Mouse (Mus musculus) thymus, adult 2 months (tissue): ENCODE results near the gene Podn. TPM values are rescaled to one million over a fixed set of nuclear protein-coding genes. Genes with fewer than 3 reads are reported as not detected.

Source experiments
- DNase-seq: peaks from one replicate; pipeline ENCODE4 v3.0.0; 2021
- H3K27ac ChIP-seq: fragments of 200-500 bp; 2 replicates; pipeline ENCODE4 v1.5.1; 2012; ENCODE audit warnings: low read length, control low read depth; ENCODE audit not compliant: control insufficient read depth, insufficient read depth
- H3K27me3 ChIP-seq: fragments of 200-500 bp; 2 replicates; pipeline ENCODE4 v1.6.1; 2012; ENCODE audit warnings: mild to moderate bottlenecking, low read length, moderate library complexity, mixed read lengths; ENCODE audit not compliant: control insufficient read depth, insufficient read depth
- H3K36me3 ChIP-seq: fragments of 200-500 bp; 2 replicates; pipeline ENCODE4 v1.6.1; 2012; ENCODE audit warnings: mild to moderate bottlenecking, low read length, moderate library complexity; ENCODE audit not compliant: control insufficient read depth, insufficient read depth
- H3K4me1 ChIP-seq: fragments of 200-500 bp; replicated peaks from 2 replicates; pipeline ENCODE4 v1.6.1; 2012; ENCODE audit warnings: low read length; ENCODE audit not compliant: control insufficient read depth, insufficient read depth
- H3K4me3 ChIP-seq: fragments of 200-500 bp; 2 replicates; pipeline ENCODE4 v1.5.1; 2012; ENCODE audit warnings: mild to moderate bottlenecking, low read length, control low read depth, moderate library complexity; ENCODE audit not compliant: control insufficient read depth, insufficient read depth
- CTCF ChIP-seq: fragments of 200-500 bp; IDR thresholded peaks from 2 replicates; pipeline ENCODE4 v1.5.1; 2012; ENCODE audit warnings: mild to moderate bottlenecking, control low read depth, low read length, moderate library complexity, borderline replicate concordance; ENCODE audit not compliant: control insufficient read depth, poor library complexity, insufficient read depth; ENCODE audit errors: extremely low read depth
- POLR2A ChIP-seq: fragments of 200-500 bp; IDR thresholded peaks from 2 replicates; pipeline ENCODE4 v1.6.1; 2012; ENCODE audit warnings: mild to moderate bottlenecking, low read length, control low read depth, moderate library complexity; ENCODE audit not compliant: control insufficient read depth, poor library complexity, insufficient read depth; ENCODE audit errors: extremely low read depth
- WGBS: fragments of 180-500 bp; shearing (Covaris S2); methylation state at CpG from one replicate; pipeline ENCODE4 v1.1.7; 2018; 5-methylcytosine and 5-hydroxymethylcytosine counted together
- polyA plus RNA-seq: library from polyadenylated mRNA; depleted of rRNA; stranded (reverse); fragments of >200 nt; gene quantifications from 2 replicates; pipeline ENCODE4 v1.2.3, GENCODE M21; 2012; rRNA removed

Podn gene
- polyA plus RNA-seq, 1 experiment, result 12.0 TPM

- TF ChIP-seq POLR2A, result no peak
- Histone ChIP-seq H3K27me3 (no peaks in the 10 kb centered on the region), H3K4me1 (peaks cover 4% of the 10 kb centered on the region), H3K4me3 (no peak overlapping the region), H3K36me3 (no peaks in the 10 kb centered on the region), H3K27ac (no peak overlapping the region)
- WGBS, result 97% methylated on average over 1 of the region's 1 CpGs
- DNase-seq, result no peak
Measured at GRCm38 (mm10) chr4:107971162-107971561, 125.1 kb downstream of the Podn start.

DNA sequence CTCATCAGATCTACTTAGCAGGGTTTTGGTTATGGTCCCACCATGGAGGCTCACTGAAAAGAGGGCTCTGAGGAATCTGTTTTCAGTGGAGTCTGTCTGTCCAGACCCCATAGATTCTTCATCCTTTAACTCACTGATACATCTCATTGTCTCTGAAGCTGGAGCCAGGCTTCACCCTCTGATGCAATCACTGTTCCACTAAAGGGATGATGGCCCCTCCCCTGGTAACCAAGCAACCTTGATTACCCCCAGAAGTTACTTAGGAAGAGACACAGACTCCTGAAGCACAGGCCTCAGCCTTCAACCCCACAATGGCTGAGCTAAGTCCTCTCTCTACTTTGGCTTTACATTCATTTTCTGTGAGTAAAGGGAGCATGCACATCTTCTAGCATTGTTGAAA, 126.5 kb downstream of the Podn start:
- no peak overlapping the region for H3K4me3 ChIP-seq
- no peaks in the 10 kb centered on the region for H3K27me3 ChIP-seq
- peaks cover 4% of the 10 kb centered on the region for H3K4me1 ChIP-seq
- no peak for TF ChIP-seq POLR2A
- TF ChIP-seq CTCF, result no peak
- H3K27ac ChIP-seq, result no peak overlapping the region
- no peak for DNase-seq
- no peaks in the 10 kb centered on the region for H3K36me3 ChIP-seq

DNA sequence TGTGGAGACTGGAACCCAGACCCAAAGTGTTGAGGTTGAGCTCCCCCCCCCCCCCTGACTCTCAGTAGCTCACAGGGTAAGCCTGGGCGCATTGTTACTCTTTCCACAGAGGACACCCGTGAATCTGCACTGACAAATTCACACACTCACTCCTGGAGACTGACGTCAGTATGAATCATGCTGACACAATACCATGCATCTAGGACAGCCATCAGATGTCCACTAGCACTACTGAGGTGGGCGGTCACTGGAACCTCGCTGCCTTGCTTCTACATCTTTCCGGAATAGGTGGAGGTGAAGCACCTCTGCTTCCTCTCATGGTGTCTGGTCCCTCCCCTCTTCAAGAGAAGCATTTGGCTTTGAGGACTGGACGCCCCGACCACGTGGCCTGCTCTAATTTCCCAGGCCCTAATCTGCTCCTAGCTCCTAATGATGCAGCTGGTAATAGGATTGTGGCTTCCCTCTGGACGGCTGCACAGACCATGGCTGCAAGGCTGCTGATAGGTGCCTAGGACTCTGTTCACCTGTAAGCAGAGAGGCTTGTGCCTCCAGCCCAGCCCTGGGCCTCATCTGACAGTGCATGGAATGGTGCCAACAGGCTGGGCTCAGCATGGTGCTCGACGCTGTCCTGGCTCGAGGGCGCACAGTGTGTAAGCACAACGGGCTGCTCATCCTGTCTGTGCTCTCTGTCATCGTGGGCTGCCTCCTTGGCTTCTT, 128.1 kb downstream of the Podn start, which contains the start of gene Slc1a7:
Gene Slc1a7, plus strand, starts transcription at position 367 of the 717 bp plus-strand sequence.
- Histone ChIP-seq H3K4me3 (no peak within 1 kb of the TSS), H3K4me1 (peaks cover 4% of the 10 kb centered on the region), H3K36me3 (no peaks in the 10 kb centered on the region), H3K27me3 (no peaks in the 10 kb centered on the region), H3K27ac (no peak within 1 kb of the TSS)
- no peak for TF ChIP-seq CTCF
- TF ChIP-seq POLR2A, result no peak
- DNase-seq, result no peak
- 85% methylated on average over 16 of the region's 16 CpGs for WGBS

DNA sequence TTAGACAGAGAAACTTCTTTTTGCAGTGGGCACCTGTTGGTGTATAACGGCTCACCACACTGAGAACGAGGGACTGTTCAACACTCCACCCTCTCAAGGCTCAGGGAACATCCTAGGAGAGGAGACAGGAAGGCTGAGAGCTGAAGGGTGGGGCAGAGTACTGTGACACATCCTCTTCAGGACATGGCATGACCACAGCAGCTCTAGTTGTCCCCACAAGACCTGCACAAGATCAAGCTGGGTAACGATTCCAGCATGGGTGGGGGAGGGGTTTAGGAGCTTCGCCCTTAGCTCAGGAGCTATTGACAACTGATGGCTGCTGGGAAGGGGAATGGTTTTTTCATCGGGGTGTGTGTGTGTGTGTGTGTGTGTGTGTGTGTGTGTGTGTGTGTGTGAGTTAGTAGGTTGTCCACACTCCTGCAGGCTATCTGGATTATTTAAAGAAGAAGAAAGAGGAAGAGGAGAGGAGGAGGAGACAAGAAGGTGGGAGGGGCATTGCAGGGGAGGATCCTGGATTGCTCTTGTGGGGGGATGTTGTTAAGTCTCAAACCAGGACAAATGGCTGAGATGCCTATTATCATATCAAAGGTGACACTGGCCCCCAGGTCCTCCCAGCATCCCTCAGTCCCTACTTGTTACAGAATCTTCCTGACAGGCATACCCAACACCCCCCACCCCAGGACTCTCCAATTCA, 129.7 kb downstream of the Podn start:
- TF ChIP-seq POLR2A (no peak), CTCF (no peak)
- Histone ChIP-seq H3K36me3 (no peaks in the 10 kb centered on the region), H3K4me3 (no peak overlapping the region), H3K4me1 (peaks cover 9% of the 10 kb centered on the region), H3K27ac (no peak overlapping the region), H3K27me3 (no peaks in the 10 kb centered on the region)
- DNase-seq, result no peak
- WGBS, result 15% methylated on average over 5 of the region's 5 CpGs

Other genes with a start within 250 kb of the Podn start
- gene Magoh, start 216.7 kb downstream of the Podn start, polyA plus RNA-seq, result 54.9 and 55.6 TPM in 2 replicates
- 24.0 and 29.7 TPM in 2 replicates for gene 0610037L13Rik, start 206.6 kb downstream of the Podn start, polyA plus RNA-seq
- gene Cpt2, start 172.8 kb downstream of the Podn start, polyA plus RNA-seq, result 46.6 and 75.0 TPM in 2 replicates
- 0.18 and 0.23 TPM in 2 replicates for gene Slc1a7, start 128.1 kb downstream of the Podn start, polyA plus RNA-seq
- gene Scp2, start 48.6 kb upstream of the Podn start, polyA plus RNA-seq, result 92.7 and 103 TPM in 2 replicates
- gene Echdc2, start 69.0 kb upstream of the Podn start, polyA plus RNA-seq, result 9.4 and 14.7 TPM in 2 replicates
- 0.22 and 0.24 TPM in 2 replicates for gene Zyg11a, start 121.6 kb upstream of the Podn start, polyA plus RNA-seq
- gene Zyg11b, start 204.7 kb upstream of the Podn start, polyA plus RNA-seq, result 18.0 and 18.7 TPM in 2 replicates
- 9.4 and 10.0 TPM in 2 replicates for gene Coa7, start 231.7 kb upstream of the Podn start, polyA plus RNA-seq